Mouse (Mus musculus): ENCODE data around the gene Anapc16. TPM values are rescaled to one million over a fixed set of nuclear protein-coding genes. Genes with fewer than 3 reads are reported as not detected.

Gene Anapc16
- polyA plus RNA-seq, 1 experiment, result 136 TPM

GRCm38 (mm10) chr10:59949783-59950605 lies 52.9 kb downstream of the Anapc16 start:
- Histone ChIP-seq H3K4me1 (replicated peaks; ENCODE audit: control insufficient read depth, insufficient read depth, low read length) (peaks cover 21% of the 10 kb centered on the region), H3K4me3 (ENCODE audit: control insufficient read depth, insufficient read depth, low read length) (peak overlapping the region; percentile 74), H3K27ac (ENCODE audit: control insufficient read depth, insufficient read depth, low read length) (peak overlapping the region; percentile 79), H3K27me3 (ENCODE audit: control insufficient read depth, insufficient read depth, low read length) (no peaks in the 10 kb centered on the region), H3K36me3 (ENCODE audit: control insufficient read depth, insufficient read depth, low read length) (peaks cover 12% of the 10 kb centered on the region)
- TF ChIP-seq POLR2A (IDR thresholded peaks at IDR 0.05; ENCODE audit: control insufficient read depth, extremely low read depth, insufficient read depth, low read length, poor library complexity), result no peak
- TF ChIP-seq CTCF (IDR thresholded peaks at IDR 0.05; ENCODE audit: borderline replicate concordance, control insufficient read depth, extremely low read depth, insufficient read depth, low read length, poor library complexity), result no peak
- 46% methylated on average over 15 of the region's 15 CpGs for WGBS
- DNase-seq, result peak; percentile 59

DNA sequence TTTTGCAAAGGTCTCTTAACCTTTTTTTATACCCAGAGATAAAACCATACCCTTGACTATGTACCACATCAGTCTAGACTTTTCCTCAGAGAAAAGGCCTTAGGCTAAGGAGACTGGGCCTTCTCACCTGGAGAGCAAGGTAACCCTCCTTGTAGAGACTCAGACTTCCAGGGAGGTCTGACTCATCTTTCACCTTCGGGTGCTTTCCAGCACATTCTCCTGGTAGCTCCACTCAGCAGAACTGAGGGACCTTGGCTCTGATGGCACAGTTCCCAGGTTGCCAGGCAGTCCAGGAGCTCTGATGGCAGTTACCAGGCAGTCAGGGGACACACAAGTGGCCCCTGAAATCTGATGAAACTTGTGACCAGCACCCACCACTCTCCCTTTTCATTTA lies 53.7 kb downstream of the Anapc16 start:
- Histone ChIP-seq H3K4me1 (replicated peaks; ENCODE audit: control insufficient read depth, insufficient read depth, low read length) (peaks cover 21% of the 10 kb centered on the region), H3K27me3 (ENCODE audit: control insufficient read depth, insufficient read depth, low read length) (no peaks in the 10 kb centered on the region), H3K27ac (ENCODE audit: control insufficient read depth, insufficient read depth, low read length) (no peak overlapping the region), H3K36me3 (ENCODE audit: control insufficient read depth, insufficient read depth, low read length) (peaks cover 12% of the 10 kb centered on the region), H3K4me3 (ENCODE audit: control insufficient read depth, insufficient read depth, low read length) (no peak overlapping the region)
- TF ChIP-seq CTCF (IDR thresholded peaks at IDR 0.05; ENCODE audit: borderline replicate concordance, control insufficient read depth, extremely low read depth, insufficient read depth, low read length, poor library complexity) (no peak), POLR2A (IDR thresholded peaks at IDR 0.05; ENCODE audit: control insufficient read depth, extremely low read depth, insufficient read depth, low read length, poor library complexity) (no peak)
- no peak for DNase-seq
- WGBS, result 73% methylated on average over 1 of the region's 1 CpGs

- no peak overlapping the region for H3K27ac ChIP-seq (ENCODE audit: control insufficient read depth, insufficient read depth, low read length)
- peaks cover 19% of the 10 kb centered on the region for H3K4me1 ChIP-seq (replicated peaks; ENCODE audit: control insufficient read depth, insufficient read depth, low read length)
- H3K4me3 ChIP-seq (ENCODE audit: control insufficient read depth, insufficient read depth, low read length), result no peak overlapping the region
- no peaks in the 10 kb centered on the region for H3K27me3 ChIP-seq (ENCODE audit: control insufficient read depth, insufficient read depth, low read length)
- peaks cover 12% of the 10 kb centered on the region for H3K36me3 ChIP-seq (ENCODE audit: control insufficient read depth, insufficient read depth, low read length)
- DNase-seq, result no peak
- 70% methylated on average over 6 of the region's 6 CpGs for WGBS
- TF ChIP-seq CTCF (IDR thresholded peaks at IDR 0.05; ENCODE audit: borderline replicate concordance, control insufficient read depth, extremely low read depth, insufficient read depth, low read length, poor library complexity) (no peak), POLR2A (IDR thresholded peaks at IDR 0.05; ENCODE audit: control insufficient read depth, extremely low read depth, insufficient read depth, low read length, poor library complexity) (no peak)
Observed at GRCm38 (mm10) chr10:59948363-59949254, 54.3 kb downstream of the Anapc16 start.

- peaks cover 26% of the 10 kb centered on the region for H3K4me1 ChIP-seq (replicated peaks; ENCODE audit: control insufficient read depth, insufficient read depth, low read length)
- no peak for TF ChIP-seq CTCF (IDR thresholded peaks at IDR 0.05; ENCODE audit: borderline replicate concordance, control insufficient read depth, extremely low read depth, insufficient read depth, low read length, poor library complexity)
- TF ChIP-seq POLR2A (IDR thresholded peaks at IDR 0.05; ENCODE audit: control insufficient read depth, extremely low read depth, insufficient read depth, low read length, poor library complexity), result no peak
- WGBS, result 67% methylated on average over 7 of the region's 7 CpGs
- no peak overlapping the region for H3K4me3 ChIP-seq (ENCODE audit: control insufficient read depth, insufficient read depth, low read length)
- H3K27ac ChIP-seq (ENCODE audit: control insufficient read depth, insufficient read depth, low read length), result no peak overlapping the region
- no peak for DNase-seq
- peaks cover 12% of the 10 kb centered on the region for H3K36me3 ChIP-seq (ENCODE audit: control insufficient read depth, insufficient read depth, low read length)
- H3K27me3 ChIP-seq (ENCODE audit: control insufficient read depth, insufficient read depth, low read length), result no peaks in the 10 kb centered on the region
Observed at GRCm38 (mm10) chr10:59947296-59948073, 55.5 kb downstream of the Anapc16 start.

GRCm38 (mm10) chr10:59946362-59946761 lies 56.6 kb downstream of the Anapc16 start:
- no peak for TF ChIP-seq POLR2A (IDR thresholded peaks at IDR 0.05; ENCODE audit: control insufficient read depth, extremely low read depth, insufficient read depth, low read length, poor library complexity)
- TF ChIP-seq CTCF (IDR thresholded peaks at IDR 0.05; ENCODE audit: borderline replicate concordance, control insufficient read depth, extremely low read depth, insufficient read depth, low read length, poor library complexity), result no peak
- Histone ChIP-seq H3K27me3 (ENCODE audit: control insufficient read depth, insufficient read depth, low read length) (no peaks in the 10 kb centered on the region), H3K4me3 (ENCODE audit: control insufficient read depth, insufficient read depth, low read length) (no peak overlapping the region), H3K4me1 (replicated peaks; ENCODE audit: control insufficient read depth, insufficient read depth, low read length) (peaks cover 31% of the 10 kb centered on the region), H3K36me3 (ENCODE audit: control insufficient read depth, insufficient read depth, low read length) (peaks cover 12% of the 10 kb centered on the region), H3K27ac (ENCODE audit: control insufficient read depth, insufficient read depth, low read length) (no peak overlapping the region)
- DNase-seq, result no peak
- WGBS, result 81% methylated on average over 5 of the region's 5 CpGs

DNA sequence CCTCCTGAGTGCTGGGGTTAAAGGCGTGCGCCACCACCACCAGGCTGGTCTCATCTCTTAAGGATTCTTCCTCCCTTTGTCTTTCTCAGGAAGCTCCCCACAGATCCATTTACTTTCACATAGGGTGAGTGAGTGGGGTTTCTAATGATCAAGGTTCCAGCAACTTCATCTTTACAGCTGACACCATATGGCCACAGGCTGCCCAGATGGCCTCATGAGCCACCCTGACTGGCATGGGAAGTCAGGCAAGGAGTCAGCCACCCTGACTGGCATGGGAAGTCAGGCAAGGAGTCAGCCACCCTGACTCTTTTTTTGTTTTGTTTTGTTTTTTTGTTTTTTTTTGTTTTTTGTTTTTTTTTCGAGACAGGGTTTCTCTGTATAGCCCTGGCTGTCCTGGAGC lies 57.5 kb downstream of the Anapc16 start:
- H3K27ac ChIP-seq (ENCODE audit: control insufficient read depth, insufficient read depth, low read length), result no peak overlapping the region

More for the DNA sequence above, 57.5 kb downstream of the Anapc16 start:
- Histone ChIP-seq H3K4me1 (replicated peaks; ENCODE audit: control insufficient read depth, insufficient read depth, low read length) (peaks cover 31% of the 10 kb centered on the region), H3K36me3 (ENCODE audit: control insufficient read depth, insufficient read depth, low read length) (peaks cover 12% of the 10 kb centered on the region), H3K4me3 (ENCODE audit: control insufficient read depth, insufficient read depth, low read length) (no peak overlapping the region), H3K27me3 (ENCODE audit: control insufficient read depth, insufficient read depth, low read length) (no peaks in the 10 kb centered on the region)
- no peak for DNase-seq
- WGBS, result 94% methylated on average over 3 of the region's 3 CpGs
- TF ChIP-seq CTCF (IDR thresholded peaks at IDR 0.05; ENCODE audit: borderline replicate concordance, control insufficient read depth, extremely low read depth, insufficient read depth, low read length, poor library complexity) (no peak), POLR2A (IDR thresholded peaks at IDR 0.05; ENCODE audit: control insufficient read depth, extremely low read depth, insufficient read depth, low read length, poor library complexity) (no peak)

Measured in thymus, adult 2 months (tissue).